Mouse (Mus musculus) heart, adult 11 months (tissue): ENCODE data around the gene Gm13040.
"Not testable (repeated sequence)": the region's sequence is repeated elsewhere in the genome, so short reads cannot be mapped to it uniquely, and the experiment has no call there.

ENCODE experiments used
- DNase-seq: peaks from one replicate; pipeline ENCODE4 v3.0.0; 2022

Gene Gm13040

DNA sequence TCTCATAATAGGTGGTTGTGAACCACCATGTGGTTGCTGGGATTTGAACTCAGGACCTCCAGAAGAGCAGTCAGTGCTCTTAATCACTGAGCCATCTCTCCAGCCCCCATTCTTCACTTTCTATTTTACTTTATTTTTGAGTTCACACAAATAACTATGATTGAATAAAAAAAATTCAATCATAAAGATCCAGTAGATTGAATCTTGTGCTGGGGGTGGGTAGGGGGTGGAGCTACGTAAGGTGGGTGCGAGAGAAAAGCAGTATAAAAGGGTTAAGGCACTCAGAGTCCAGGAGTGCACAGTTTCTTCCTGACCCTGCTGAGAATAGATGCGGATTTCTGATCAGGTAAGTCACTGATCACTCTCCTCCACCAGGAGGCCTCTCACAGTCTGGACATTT is at the start of gene Gm13040:
Gene Gm13040 (plus strand): TSS at position 301 of the 400 bp plus-strand sequence.
- DNase-seq, result not testable (repeated sequence)

DNA sequence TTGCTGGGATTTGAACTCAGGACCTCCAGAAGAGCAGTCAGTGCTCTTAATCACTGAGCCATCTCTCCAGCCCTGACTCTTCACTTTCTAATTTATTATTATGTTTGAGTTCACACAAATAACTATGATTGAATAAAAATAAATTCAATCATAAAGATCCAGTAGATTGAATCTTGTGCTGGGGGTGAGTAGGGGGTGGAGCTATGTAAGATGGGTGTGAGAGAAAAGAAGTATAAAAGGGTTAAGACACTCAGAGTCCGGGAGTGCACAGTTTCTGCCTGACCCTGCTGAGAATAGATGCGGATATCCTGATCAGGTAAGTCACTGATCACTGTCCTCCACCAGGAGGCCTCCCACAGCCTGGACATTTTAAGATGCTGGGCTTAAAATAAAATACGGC is 24.7 kb upstream of the Gm13040 start, which contains the start of gene Gm13043:
Gene Gm13043 (plus strand): TSS at position 301 of the 400 bp plus-strand sequence.
- DNase-seq, result peak; percentile 29

DNA sequence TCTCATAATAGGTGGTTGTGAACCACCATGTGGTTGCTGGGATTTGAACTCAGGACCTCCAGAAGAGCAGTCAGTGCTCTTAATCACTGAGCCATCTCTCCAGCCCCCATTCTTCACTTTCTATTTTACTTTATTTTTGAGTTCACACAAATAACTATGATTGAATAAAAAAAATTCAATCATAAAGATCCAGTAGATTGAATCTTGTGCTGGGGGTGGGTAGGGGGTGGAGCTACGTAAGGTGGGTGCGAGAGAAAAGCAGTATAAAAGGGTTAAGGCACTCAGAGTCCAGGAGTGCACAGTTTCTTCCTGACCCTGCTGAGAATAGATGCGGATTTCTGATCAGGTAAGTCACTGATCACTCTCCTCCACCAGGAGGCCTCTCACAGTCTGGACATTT is 15.6 kb downstream of the Gm13040 start, which contains the start of the genes BC080695 and Gm13057:
Gene BC080695 (plus strand): TSS at position 301 of the 400 bp plus-strand sequence.
Gene Gm13057 (plus strand): TSS at position 310 of the 400 bp plus-strand sequence.
- DNase-seq, result not testable (repeated sequence)
